Mouse (Mus musculus) spleen, adult 2 months (tissue): ENCODE measurements around the gene Myrip.

ENCODE experiments used
- CTCF ChIP-seq: fragments of 200-500 bp; IDR thresholded peaks from 2 replicates; pipeline ENCODE4 v1.5.1; 2011; ENCODE audit warnings: mild to moderate bottlenecking, inconsistent platforms; ENCODE audit not compliant: insufficient read depth, insufficient read length, insufficient replicate concordance; ENCODE audit errors: extremely low read depth
- POLR2A ChIP-seq: fragments of 200-500 bp; IDR thresholded peaks from 2 replicates; pipeline ENCODE4 v1.6.1; 2011; ENCODE audit warnings: low read depth, low read length, inconsistent platforms

- TF ChIP-seq CTCF (no peak), POLR2A (no peak)
These were observed 180.3 kb downstream of the Myrip start for GRCm38 (mm10) chr9:120481644-120482043.
